Mouse (Mus musculus): ENCODE results near the gene Tll1. TPM values are rescaled to one million over a fixed set of nuclear protein-coding genes. Genes with fewer than 3 reads are reported as not detected.

Gene Tll1
- polyA plus RNA-seq, 1 experiment: 0.01 TPM

- no peak overlapping the region for H3K4me3 ChIP-seq
- TF ChIP-seq MAX (IDR thresholded peaks at IDR 0.05; ENCODE audit: low read depth): no peak
- TF ChIP-seq POLR2AphosphoS2 (IDR thresholded peaks at IDR 0.05; ENCODE audit: insufficient read length, low read depth): no peak
- no peak for TF ChIP-seq SRF (IDR thresholded peaks at IDR 0.05; ENCODE audit: control insufficient read depth, insufficient read length, low read depth)
- TF ChIP-seq TCF3 (IDR thresholded peaks at IDR 0.05; ENCODE audit: insufficient read length, low read depth): no peak
- TF ChIP-seq USF1 (IDR thresholded peaks at IDR 0.05; ENCODE audit: low read depth): no peak
- no peak for TF ChIP-seq POLR2A (IDR thresholded peaks at IDR 0.05; ENCODE audit: insufficient read length, low read depth)
- TF ChIP-seq E2F4 (IDR thresholded peaks at IDR 0.05; ENCODE audit: insufficient read depth): no peak
- TF ChIP-seq CEBPB (IDR thresholded peaks at IDR 0.05; ENCODE audit: insufficient read depth, poor library complexity, severe bottlenecking): no peak
- no peak for TF ChIP-seq MYOD1 (IDR thresholded peaks at IDR 0.05; ENCODE audit: control insufficient read depth in 1 of 3, insufficient read length in 2 of 3, low read depth in 2 of 3)
- no peak for TF ChIP-seq TCF12 (IDR thresholded peaks at IDR 0.05; ENCODE audit: insufficient read depth, poor library complexity, severe bottlenecking)
- no peak for TF ChIP-seq MYOG (IDR thresholded peaks at IDR 0.05; ENCODE audit: control insufficient read depth in 1 of 3, insufficient read depth in 1 of 3, insufficient read length in 2 of 3, low read depth in 2 of 3)
- TF ChIP-seq REST (IDR thresholded peaks at IDR 0.05; ENCODE audit: insufficient read depth, insufficient read length): no peak
Observed at GRCm38 (mm10) chr8:64048556-64048955, 157.5 kb downstream of the Tll1 start.

GRCm38 (mm10) chr8:64047963-64048505 lies 158.0 kb downstream of the Tll1 start:
- Histone ChIP-seq H3ac (ENCODE audit: control insufficient read depth, insufficient read length) (no peak overlapping the region), H3K4me3 (no peak overlapping the region), H3K4me2 (ENCODE audit: low read depth) (no peak overlapping the region), H3K36me3 (ENCODE audit: control insufficient read depth, insufficient read depth) (no peaks in the 10 kb centered on the region), H3K27me3 (ENCODE audit: control insufficient read depth, insufficient read depth, insufficient read length) (no peaks in the 10 kb centered on the region), H3K79me2 (ENCODE audit: control insufficient read depth, insufficient read depth) (no peaks in the 10 kb centered on the region)
- TF ChIP-seq POLR2AphosphoS2 (IDR thresholded peaks at IDR 0.05; ENCODE audit: insufficient read length, low read depth) (no peak), USF1 (IDR thresholded peaks at IDR 0.05; ENCODE audit: low read depth) (no peak), MAX (IDR thresholded peaks at IDR 0.05; ENCODE audit: low read depth) (no peak), SRF (IDR thresholded peaks at IDR 0.05; ENCODE audit: control insufficient read depth, insufficient read length, low read depth) (no peak), MYOG (IDR thresholded peaks at IDR 0.05; ENCODE audit: control insufficient read depth in 1 of 3, insufficient read depth in 1 of 3, insufficient read length in 2 of 3, low read depth in 2 of 3) (no peak), CEBPB (IDR thresholded peaks at IDR 0.05; ENCODE audit: insufficient read depth, poor library complexity, severe bottlenecking) (no peak), POLR2A (IDR thresholded peaks at IDR 0.05; ENCODE audit: insufficient read length, low read depth) (no peak), TCF12 (IDR thresholded peaks at IDR 0.05; ENCODE audit: insufficient read depth, poor library complexity, severe bottlenecking) (no peak), MYOD1 (IDR thresholded peaks at IDR 0.05; ENCODE audit: control insufficient read depth in 1 of 3, insufficient read length in 2 of 3, low read depth in 2 of 3) (no peak), TCF3 (IDR thresholded peaks at IDR 0.05; ENCODE audit: insufficient read length, low read depth) (no peak), REST (IDR thresholded peaks at IDR 0.05; ENCODE audit: insufficient read depth, insufficient read length) (no peak), E2F4 (IDR thresholded peaks at IDR 0.05; ENCODE audit: insufficient read depth) (no peak)

More at GRCm38 (mm10) chr8:64048556-64048955, 157.5 kb downstream of the Tll1 start:
- Histone ChIP-seq H3K4me2 (ENCODE audit: low read depth) (no peak overlapping the region), H3K36me3 (ENCODE audit: control insufficient read depth, insufficient read depth) (no peaks in the 10 kb centered on the region), H3K79me2 (ENCODE audit: control insufficient read depth, insufficient read depth) (no peaks in the 10 kb centered on the region), H3K27me3 (ENCODE audit: control insufficient read depth, insufficient read depth, insufficient read length) (no peaks in the 10 kb centered on the region), H3ac (ENCODE audit: control insufficient read depth, insufficient read length) (no peak overlapping the region)

- Histone ChIP-seq H3K4me2 (ENCODE audit: low read depth) (no peak overlapping the region), H3K4me3 (no peak overlapping the region), H3K36me3 (ENCODE audit: control insufficient read depth, insufficient read depth) (no peaks in the 10 kb centered on the region), H3K27me3 (ENCODE audit: control insufficient read depth, insufficient read depth, insufficient read length) (no peaks in the 10 kb centered on the region), H3ac (ENCODE audit: control insufficient read depth, insufficient read length) (no peak overlapping the region), H3K79me2 (ENCODE audit: control insufficient read depth, insufficient read depth) (no peaks in the 10 kb centered on the region)
- no peak for TF ChIP-seq E2F4 (IDR thresholded peaks at IDR 0.05; ENCODE audit: insufficient read depth)
- TF ChIP-seq POLR2AphosphoS2 (IDR thresholded peaks at IDR 0.05; ENCODE audit: insufficient read length, low read depth): no peak
- no peak for TF ChIP-seq TCF3 (IDR thresholded peaks at IDR 0.05; ENCODE audit: insufficient read length, low read depth)
- no peak for TF ChIP-seq POLR2A (IDR thresholded peaks at IDR 0.05; ENCODE audit: insufficient read length, low read depth)
- TF ChIP-seq MAX (IDR thresholded peaks at IDR 0.05; ENCODE audit: low read depth): no peak
- no peak for TF ChIP-seq REST (IDR thresholded peaks at IDR 0.05; ENCODE audit: insufficient read depth, insufficient read length)
- TF ChIP-seq USF1 (IDR thresholded peaks at IDR 0.05; ENCODE audit: low read depth): no peak
Observed at GRCm38 (mm10) chr8:64041303-64041884, 164.7 kb downstream of the Tll1 start.

GRCm38 (mm10) chr8:64030672-64031385 lies 175.2 kb downstream of the Tll1 start:
- H3ac ChIP-seq (ENCODE audit: control insufficient read depth, insufficient read length): no peak overlapping the region
- H3K4me3 ChIP-seq: no peak overlapping the region
- no peak for TF ChIP-seq TCF12 (IDR thresholded peaks at IDR 0.05; ENCODE audit: insufficient read depth, poor library complexity, severe bottlenecking)
- no peak for TF ChIP-seq TCF3 (IDR thresholded peaks at IDR 0.05; ENCODE audit: insufficient read length, low read depth)
- no peak for TF ChIP-seq MYOD1 (IDR thresholded peaks at IDR 0.05; ENCODE audit: control insufficient read depth in 1 of 3, insufficient read length in 2 of 3, low read depth in 2 of 3)
- TF ChIP-seq REST (IDR thresholded peaks at IDR 0.05; ENCODE audit: insufficient read depth, insufficient read length): no peak
- no peak for TF ChIP-seq USF1 (IDR thresholded peaks at IDR 0.05; ENCODE audit: low read depth)
- no peak for TF ChIP-seq MYOG (IDR thresholded peaks at IDR 0.05; ENCODE audit: control insufficient read depth in 1 of 3, insufficient read depth in 1 of 3, insufficient read length in 2 of 3, low read depth in 2 of 3)
- no peak for TF ChIP-seq SRF (IDR thresholded peaks at IDR 0.05; ENCODE audit: control insufficient read depth, insufficient read length, low read depth)
- TF ChIP-seq E2F4 (IDR thresholded peaks at IDR 0.05; ENCODE audit: insufficient read depth): no peak
- TF ChIP-seq POLR2A (IDR thresholded peaks at IDR 0.05; ENCODE audit: insufficient read length, low read depth): no peak
- TF ChIP-seq MAX (IDR thresholded peaks at IDR 0.05; ENCODE audit: low read depth): no peak
- TF ChIP-seq CEBPB (IDR thresholded peaks at IDR 0.05; ENCODE audit: insufficient read depth, poor library complexity, severe bottlenecking): no peak
- no peak for TF ChIP-seq POLR2AphosphoS2 (IDR thresholded peaks at IDR 0.05; ENCODE audit: insufficient read length, low read depth)
- H3K27me3 ChIP-seq (ENCODE audit: control insufficient read depth, insufficient read depth, insufficient read length): no peaks in the 10 kb centered on the region
- H3K36me3 ChIP-seq (ENCODE audit: control insufficient read depth, insufficient read depth): no peaks in the 10 kb centered on the region
- H3K79me2 ChIP-seq (ENCODE audit: control insufficient read depth, insufficient read depth): no peaks in the 10 kb centered on the region
- H3K4me2 ChIP-seq (ENCODE audit: low read depth): no peak overlapping the region

Data from myocyte (in vitro differentiated cells).